Mouse (Mus musculus): Measurements from ENCODE around the gene C1ql3.

- TF ChIP-seq CTCF (IDR thresholded peaks at IDR 0.05; ENCODE audit: insufficient read depth, low read length) (no peak), POLR2A (IDR thresholded peaks at IDR 0.05; ENCODE audit: borderline replicate concordance, extremely low read depth, low read depth, low read length) (no peak)
Observed at GRCm38 (mm10) chr2:13010030-13010459, 1.6 kb downstream of the C1ql3 start.

Data from lung, adult 2 months (tissue).